Mouse (Mus musculus): Measurements from ENCODE around the gene Rab3c. TPM values are rescaled to one million over a fixed set of nuclear protein-coding genes. Genes with fewer than 3 reads are reported as not detected.

Gene Rab3c
- total RNA-seq, 2 experiments from 2014 or later: 180 to 190 TPM

- DNase-seq (ENCODE audit: extremely low spot score in 1 of 2, low spot score in 1 of 2): no peak
Observed at GRCm38 (mm10) chr13:110031886-110032285, 248.9 kb downstream of the Rab3c start.

GRCm38 (mm10) chr13:110031061-110031460, 249.7 kb downstream of the Rab3c start:
- DNase-seq (ENCODE audit: extremely low spot score in 1 of 2, low spot score in 1 of 2): no peak

- DNase-seq (ENCODE audit: extremely low spot score in 1 of 2, low spot score in 1 of 2): no peak
Observed at GRCm38 (mm10) chr13:110024381-110025161, 256.2 kb downstream of the Rab3c start.

GRCm38 (mm10) chr13:110023031-110023430, 257.8 kb downstream of the Rab3c start:
- DNase-seq (ENCODE audit: extremely low spot score in 1 of 2, low spot score in 1 of 2): no peak

- no peak for DNase-seq (ENCODE audit: extremely low spot score in 1 of 2, low spot score in 1 of 2)
Observed at GRCm38 (mm10) chr13:110019774-110020173, 261.0 kb downstream of the Rab3c start.

- DNase-seq (ENCODE audit: extremely low spot score in 1 of 2, low spot score in 1 of 2): no peak
Observed at GRCm38 (mm10) chr13:110018941-110019743, 261.7 kb downstream of the Rab3c start.

- DNase-seq (ENCODE audit: extremely low spot score in 1 of 2, low spot score in 1 of 2): peak; percentile 50 to 88
Observed at GRCm38 (mm10) chr13:110018431-110018901, 262.3 kb downstream of the Rab3c start.

GRCm38 (mm10) chr13:110012029-110012428, 268.8 kb downstream of the Rab3c start:
- no peak for DNase-seq (ENCODE audit: extremely low spot score in 1 of 2, low spot score in 1 of 2)

GRCm38 (mm10) chr13:110010876-110011275, 269.9 kb downstream of the Rab3c start:
- DNase-seq (ENCODE audit: extremely low spot score in 1 of 2, low spot score in 1 of 2): no peak

GRCm38 (mm10) chr13:110008539-110008938, 272.3 kb downstream of the Rab3c start:
- DNase-seq (ENCODE audit: extremely low spot score in 1 of 2, low spot score in 1 of 2): no peak

GRCm38 (mm10) chr13:110006106-110006781, 274.6 kb downstream of the Rab3c start:
- no peak for DNase-seq (ENCODE audit: extremely low spot score in 1 of 2, low spot score in 1 of 2)

Other genes starting within 250 kb of the Rab3c start
- gene Gapt, start 76.2 kb upstream of the Rab3c start, total RNA-seq (2021): not detected
- 100 to 1,000 TPM; 252 to 262 TPM for gene Plk2, start 114.0 kb upstream of the Rab3c start, total RNA-seq (2021)

Data from layer of hippocampus, postnatal 25 days (tissue).